Mouse (Mus musculus): ENCODE data around the gene Olfr985. TPM values are rescaled to one million over a fixed set of nuclear protein-coding genes. Genes with fewer than 3 reads are reported as not detected.

Gene Olfr985
- not detected in 2 replicates for polyA plus RNA-seq (2014; fragmentation: Nextera tagmentation; extraction: Ambion mirVana)

DNA sequence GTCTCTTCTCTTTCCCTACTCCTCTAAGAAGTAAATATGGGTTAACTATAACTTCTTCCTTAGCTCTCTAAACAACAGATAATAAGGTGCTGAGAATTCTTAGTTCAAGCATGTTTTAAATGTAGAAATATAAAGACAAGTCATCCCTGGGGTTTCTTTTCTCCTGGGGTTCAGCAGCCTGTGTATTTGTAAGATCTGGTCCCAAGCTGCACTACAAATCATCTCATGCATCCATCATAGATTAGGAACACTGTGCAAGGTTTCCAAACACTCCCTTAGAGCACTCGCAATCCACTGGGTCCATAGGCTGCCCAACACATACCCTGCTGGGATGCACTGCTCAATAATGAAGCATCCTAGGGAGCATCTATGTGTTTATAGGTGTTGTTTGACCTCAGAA is at the start of gene Olfr985:
Gene Olfr985, minus strand, starts transcription at position 101 of the 400 bp plus-strand sequence.
- 73% methylated on average over 1 of the region's 1 CpGs for WGBS
- Histone ChIP-seq H3K4me1 (ENCODE audit: control insufficient read depth, insufficient read depth, low read length) (no peaks in the 10 kb centered on the region), H3K36me3 (ENCODE audit: control insufficient read depth, insufficient read depth, low read length) (no peaks in the 10 kb centered on the region), H3K27me3 (ENCODE audit: control insufficient read depth, insufficient read depth, low read length) (no peaks in the 10 kb centered on the region), H3K27ac (ENCODE audit: low read depth, low read length) (no peak within 1 kb of the TSS), H3K9ac (ENCODE audit: low read length) (no peak within 1 kb of the TSS), H3K4me2 (no peak within 1 kb of the TSS), H3K9me3 (ENCODE audit: control insufficient read depth, low read length) (no peaks in the 10 kb centered on the region), H3K4me3 (ENCODE audit: low read depth, low read length) (no peak within 1 kb of the TSS)
- ATAC-seq (ENCODE audit: low FRiP score) (no peak), DNase-seq (ENCODE audit: low spot score, missing footprints) (no peak)

DNA sequence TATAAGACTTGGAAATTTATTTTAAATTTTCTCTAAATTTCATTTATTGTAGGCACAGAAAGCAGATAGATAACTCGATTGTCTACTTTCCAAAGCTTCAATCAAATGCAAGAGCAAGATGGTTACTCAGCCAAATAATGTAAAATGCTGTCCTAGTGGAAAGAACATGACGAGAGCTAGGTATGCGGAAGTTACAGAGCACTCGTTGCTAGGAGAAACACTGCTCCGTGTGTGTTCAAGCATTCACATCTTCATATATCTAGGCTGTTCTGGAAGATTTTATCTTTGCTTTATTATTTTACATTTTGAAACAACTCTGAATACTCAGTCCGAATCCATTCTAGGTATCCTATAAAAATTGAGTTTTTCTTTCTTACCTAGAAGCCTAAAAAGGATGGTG is 47.0 kb upstream of the Olfr985 start:
- Histone ChIP-seq H3K36me3 (ENCODE audit: control insufficient read depth, insufficient read depth, low read length) (no peaks in the 10 kb centered on the region), H3K4me3 (ENCODE audit: low read depth, low read length) (no peak overlapping the region), H3K27ac (ENCODE audit: low read depth, low read length) (no peak overlapping the region), H3K27me3 (ENCODE audit: control insufficient read depth, insufficient read depth, low read length) (no peaks in the 10 kb centered on the region), H3K4me1 (ENCODE audit: control insufficient read depth, insufficient read depth, low read length) (no peaks in the 10 kb centered on the region), H3K9me3 (ENCODE audit: control insufficient read depth, low read length) (no peaks in the 10 kb centered on the region), H3K4me2 (no peak overlapping the region), H3K9ac (ENCODE audit: low read length) (no peak overlapping the region)
- 85% methylated on average over 6 of the region's 6 CpGs for WGBS
- ATAC-seq (ENCODE audit: low FRiP score) (no peak), DNase-seq (ENCODE audit: low spot score, missing footprints) (no peak)

- H3K4me3 ChIP-seq (ENCODE audit: low read depth, low read length) = no peak overlapping the region
- H3K27me3 ChIP-seq (ENCODE audit: control insufficient read depth, insufficient read depth, low read length) = no peaks in the 10 kb centered on the region
- no peak overlapping the region for H3K27ac ChIP-seq (ENCODE audit: low read depth, low read length)
- H3K9me3 ChIP-seq (ENCODE audit: control insufficient read depth, low read length) = no peaks in the 10 kb centered on the region
- H3K36me3 ChIP-seq (ENCODE audit: control insufficient read depth, insufficient read depth, low read length) = no peaks in the 10 kb centered on the region
- H3K9ac ChIP-seq (ENCODE audit: low read length) = no peak overlapping the region
- H3K4me2 ChIP-seq = no peak overlapping the region
- no peak for DNase-seq (ENCODE audit: low spot score, missing footprints)
- WGBS = 96% methylated on average over 1 of the region's 1 CpGs
- no peaks in the 10 kb centered on the region for H3K4me1 ChIP-seq (ENCODE audit: control insufficient read depth, insufficient read depth, low read length)
- no peak for ATAC-seq (ENCODE audit: low FRiP score)
These were observed 36.5 kb upstream of the Olfr985 start for GRCm38 (mm10) chr9:40166446-40166845.

DNA sequence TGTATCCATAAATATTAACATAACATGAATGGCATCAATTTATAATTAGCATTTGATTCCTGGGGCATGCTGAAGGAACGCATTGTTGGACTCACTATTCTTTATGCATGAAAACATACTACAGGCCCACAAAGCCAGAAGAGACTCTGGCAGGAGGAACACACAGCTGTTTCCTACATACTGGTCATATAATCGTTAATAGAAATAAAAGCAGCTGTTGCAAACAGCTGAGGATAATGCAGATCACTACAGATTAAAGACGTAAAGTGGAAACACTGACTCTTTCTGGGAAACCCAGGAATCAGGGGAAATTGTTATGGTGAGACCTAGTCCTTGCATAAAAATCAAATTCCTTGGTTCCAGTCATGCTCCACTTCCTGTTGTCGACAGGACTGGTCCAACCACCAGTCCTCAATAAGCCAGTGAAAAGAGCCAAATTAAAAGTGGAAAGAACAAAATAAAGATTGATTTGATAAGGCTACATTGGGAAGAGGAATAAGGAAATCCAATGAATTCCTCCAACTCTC is 25.2 kb upstream of the Olfr985 start:
- Histone ChIP-seq H3K27ac (ENCODE audit: low read depth, low read length) (no peak overlapping the region), H3K9me3 (ENCODE audit: control insufficient read depth, low read length) (no peaks in the 10 kb centered on the region), H3K4me1 (ENCODE audit: control insufficient read depth, insufficient read depth, low read length) (no peaks in the 10 kb centered on the region), H3K9ac (ENCODE audit: low read length) (no peak overlapping the region), H3K4me2 (no peak overlapping the region), H3K4me3 (ENCODE audit: low read depth, low read length) (no peak overlapping the region), H3K27me3 (ENCODE audit: control insufficient read depth, insufficient read depth, low read length) (no peaks in the 10 kb centered on the region), H3K36me3 (ENCODE audit: control insufficient read depth, insufficient read depth, low read length) (no peaks in the 10 kb centered on the region)
- WGBS = 83% methylated on average over 4 of the region's 4 CpGs
- DNase-seq (ENCODE audit: low spot score, missing footprints) (no peak), ATAC-seq (ENCODE audit: low FRiP score) (no peak)

DNA sequence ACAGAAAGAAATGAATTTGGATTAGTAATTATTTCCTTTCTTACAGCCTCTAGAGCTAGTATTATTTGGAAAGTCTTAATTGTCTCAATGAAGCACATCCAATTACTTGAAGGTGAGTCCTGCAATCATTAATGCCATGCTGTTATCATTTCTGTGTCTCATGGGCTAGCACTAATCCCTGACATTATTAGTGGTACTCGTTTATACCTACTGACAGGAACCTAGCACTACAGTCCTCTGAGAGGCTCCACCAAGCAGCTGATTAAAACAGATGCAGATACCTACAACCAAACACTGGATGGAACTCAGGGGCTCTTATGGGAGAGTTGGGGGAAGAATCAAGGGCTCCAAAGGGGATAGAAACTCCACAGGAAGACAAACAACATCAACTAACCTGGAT is 11.6 kb upstream of the Olfr985 start:
- Histone ChIP-seq H3K9me3 (ENCODE audit: control insufficient read depth, low read length) (no peaks in the 10 kb centered on the region), H3K27ac (ENCODE audit: low read depth, low read length) (no peak overlapping the region), H3K4me3 (ENCODE audit: low read depth, low read length) (no peak overlapping the region), H3K27me3 (ENCODE audit: control insufficient read depth, insufficient read depth, low read length) (no peaks in the 10 kb centered on the region), H3K4me1 (ENCODE audit: control insufficient read depth, insufficient read depth, low read length) (no peaks in the 10 kb centered on the region), H3K36me3 (ENCODE audit: control insufficient read depth, insufficient read depth, low read length) (no peaks in the 10 kb centered on the region), H3K4me2 (no peak overlapping the region), H3K9ac (ENCODE audit: low read length) (no peak overlapping the region)
- WGBS = 75% methylated on average over 1 of the region's 1 CpGs
- no peak for DNase-seq (ENCODE audit: low spot score, missing footprints)
- ATAC-seq (ENCODE audit: low FRiP score) = no peak

DNA sequence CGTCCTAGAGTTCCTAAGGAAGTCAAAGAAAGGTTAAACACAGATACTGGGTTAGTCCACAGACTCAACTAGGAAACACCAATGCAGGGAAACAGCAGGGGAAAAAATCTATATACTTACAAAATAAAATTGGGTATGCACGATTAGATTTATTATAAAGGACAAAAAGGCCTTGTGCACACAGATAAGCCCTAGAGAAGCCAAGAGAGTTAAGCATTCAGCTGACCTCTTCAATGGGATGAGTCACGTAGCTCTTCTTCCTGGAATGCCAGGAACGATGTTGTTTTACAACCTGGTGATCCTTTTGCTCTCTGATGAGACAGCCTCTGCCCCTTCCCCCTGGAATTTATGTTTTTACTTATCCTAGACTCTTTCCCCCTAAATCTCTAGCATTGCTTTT is 9.5 kb upstream of the Olfr985 start:
- Histone ChIP-seq H3K9ac (ENCODE audit: low read length) (no peak overlapping the region), H3K27ac (ENCODE audit: low read depth, low read length) (no peak overlapping the region), H3K36me3 (ENCODE audit: control insufficient read depth, insufficient read depth, low read length) (no peaks in the 10 kb centered on the region), H3K27me3 (ENCODE audit: control insufficient read depth, insufficient read depth, low read length) (no peaks in the 10 kb centered on the region), H3K4me1 (ENCODE audit: control insufficient read depth, insufficient read depth, low read length) (no peaks in the 10 kb centered on the region), H3K4me3 (ENCODE audit: low read depth, low read length) (no peak overlapping the region), H3K4me2 (no peak overlapping the region), H3K9me3 (ENCODE audit: control insufficient read depth, low read length) (no peaks in the 10 kb centered on the region)
- DNase-seq (ENCODE audit: low spot score, missing footprints) = no peak
- no peak for ATAC-seq (ENCODE audit: low FRiP score)
- WGBS = 72% methylated on average over 4 of the region's 4 CpGs

DNA sequence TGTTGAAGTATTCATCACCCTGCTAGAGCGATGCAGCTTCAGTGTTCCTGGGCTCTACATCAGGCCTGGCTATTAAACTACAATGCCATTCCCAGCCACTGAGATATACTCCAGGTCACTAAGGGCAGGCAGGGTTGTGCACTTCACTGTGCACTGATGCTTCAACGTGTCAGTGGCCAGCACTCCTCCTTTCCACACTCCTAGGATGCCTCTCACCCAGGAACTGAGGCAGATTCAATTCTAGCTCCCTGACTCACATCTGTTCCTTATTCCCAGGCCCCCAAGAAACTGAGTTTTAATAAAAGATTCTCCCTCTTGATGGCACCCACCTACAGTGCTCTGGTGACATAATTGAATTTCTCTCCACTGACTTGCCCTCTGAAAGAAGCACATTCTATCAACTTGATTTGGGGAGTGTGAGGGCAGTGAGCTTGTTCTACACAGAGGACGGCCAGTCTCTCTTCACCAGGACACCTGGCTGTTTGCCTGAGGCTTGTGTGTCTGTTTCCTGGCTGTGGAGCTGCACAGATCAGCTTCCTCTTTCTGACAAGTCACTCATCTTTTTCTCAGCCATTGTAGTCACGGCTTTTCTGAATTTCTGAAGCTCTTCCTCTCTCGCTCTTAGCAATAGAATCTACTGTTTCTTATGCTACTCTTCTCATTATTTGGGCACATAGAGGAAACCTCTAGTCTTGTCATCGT is 7.2 kb upstream of the Olfr985 start:
- H3K4me2 ChIP-seq = no peak overlapping the region
- H3K27ac ChIP-seq (ENCODE audit: low read depth, low read length) = no peak overlapping the region
- H3K4me1 ChIP-seq (ENCODE audit: control insufficient read depth, insufficient read depth, low read length) = no peaks in the 10 kb centered on the region
- H3K9ac ChIP-seq (ENCODE audit: low read length) = no peak overlapping the region
- H3K27me3 ChIP-seq (ENCODE audit: control insufficient read depth, insufficient read depth, low read length) = no peaks in the 10 kb centered on the region
- no peak overlapping the region for H3K4me3 ChIP-seq (ENCODE audit: low read depth, low read length)
- no peaks in the 10 kb centered on the region for H3K36me3 ChIP-seq (ENCODE audit: control insufficient read depth, insufficient read depth, low read length)
- ATAC-seq (ENCODE audit: low FRiP score) (no peak), DNase-seq (ENCODE audit: low spot score, missing footprints) (no peak)
- WGBS = 83% methylated on average over 6 of the region's 6 CpGs
- no peaks in the 10 kb centered on the region for H3K9me3 ChIP-seq (ENCODE audit: control insufficient read depth, low read length)

DNA sequence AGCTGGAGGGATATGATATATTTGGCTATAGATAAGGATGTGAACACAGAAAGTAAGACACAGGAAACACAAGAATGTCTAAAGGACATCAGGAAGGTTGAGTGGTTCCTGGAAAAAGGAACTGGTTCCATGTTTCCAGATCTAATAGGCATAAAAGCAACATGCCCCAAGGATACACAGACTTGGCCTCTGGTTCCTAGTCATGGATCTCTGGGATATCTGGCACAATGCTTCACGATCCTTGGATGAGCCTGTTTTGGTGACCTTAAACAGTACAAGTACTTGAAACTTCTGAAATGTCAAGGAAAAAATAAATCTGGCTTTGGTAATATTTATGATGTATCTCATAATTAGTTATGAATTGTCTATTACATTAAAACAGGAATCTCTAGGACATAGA is 572 bp upstream of the Olfr985 start:
- Histone ChIP-seq H3K9ac (ENCODE audit: low read length) (no peak overlapping the region), H3K4me3 (ENCODE audit: low read depth, low read length) (no peak overlapping the region), H3K4me2 (no peak overlapping the region), H3K4me1 (ENCODE audit: control insufficient read depth, insufficient read depth, low read length) (no peaks in the 10 kb centered on the region), H3K36me3 (ENCODE audit: control insufficient read depth, insufficient read depth, low read length) (no peaks in the 10 kb centered on the region), H3K27me3 (ENCODE audit: control insufficient read depth, insufficient read depth, low read length) (no peaks in the 10 kb centered on the region), H3K27ac (ENCODE audit: low read depth, low read length) (no peak overlapping the region), H3K9me3 (ENCODE audit: control insufficient read depth, low read length) (no peaks in the 10 kb centered on the region)
- DNase-seq (ENCODE audit: low spot score, missing footprints) = no peak
- no peak for ATAC-seq (ENCODE audit: low FRiP score)
- WGBS = 92% methylated on average over 1 of the region's 1 CpGs

GRCm38 (mm10) chr9:40117287-40117659 is 12.7 kb downstream of the Olfr985 start:
- H3K4me1 ChIP-seq (ENCODE audit: control insufficient read depth, insufficient read depth, low read length) = no peaks in the 10 kb centered on the region
- WGBS = 85% methylated on average over 5 of the region's 5 CpGs
- no peak overlapping the region for H3K4me2 ChIP-seq
- no peak overlapping the region for H3K4me3 ChIP-seq (ENCODE audit: low read depth, low read length)
- H3K36me3 ChIP-seq (ENCODE audit: control insufficient read depth, insufficient read depth, low read length) = no peaks in the 10 kb centered on the region
- no peak for DNase-seq (ENCODE audit: low spot score, missing footprints)
- H3K9me3 ChIP-seq (ENCODE audit: control insufficient read depth, low read length) = no peaks in the 10 kb centered on the region
- H3K27me3 ChIP-seq (ENCODE audit: control insufficient read depth, insufficient read depth, low read length) = no peaks in the 10 kb centered on the region
- no peak overlapping the region for H3K27ac ChIP-seq (ENCODE audit: low read depth, low read length)
- no peak overlapping the region for H3K9ac ChIP-seq (ENCODE audit: low read length)
- ATAC-seq (ENCODE audit: low FRiP score) = no peak
